Mouse (Mus musculus) forebrain, embryonic 16.5 days (tissue): ENCODE data around the gene C5ar2. TPM values are rescaled to one million over a fixed set of nuclear protein-coding genes. Genes with fewer than 3 reads are reported as not detected.
A peak's percentile ranks its signal among the peaks of the same experiment; 100 is the strongest.

ENCODE experiments used
- ATAC-seq: fragments of 200-750 bp; cut with Nextera tagmentation; 2 replicates; pipeline ENCODE4 v1.8.0; 2017; ENCODE audit warnings: mild to moderate bottlenecking, moderate library complexity
- H3K27ac ChIP-seq: fragments of 300-500 bp; sonication (generic); 2 replicates; pipeline ENCODE4 v1.5.1; 2014; ENCODE audit warnings: low read length, control low read depth
- H3K27me3 ChIP-seq: fragments of 300-500 bp; sonication (generic); replicated peaks from 2 replicates; pipeline ENCODE4 v1.6.1; 2014; ENCODE audit warnings: low read length; ENCODE audit not compliant: control insufficient read depth, insufficient read depth
- H3K36me3 ChIP-seq: fragments of 300-500 bp; sonication (generic); 2 replicates; pipeline ENCODE4 v1.6.1; 2014; ENCODE audit not compliant: control insufficient read depth, insufficient read depth
- H3K4me1 ChIP-seq: fragments of 300-500 bp; sonication (generic); replicated peaks from 2 replicates; pipeline ENCODE4 v1.6.1; 2014; ENCODE audit warnings: low read length; ENCODE audit not compliant: control insufficient read depth, insufficient read depth
- H3K4me2 ChIP-seq: fragments of 300-500 bp; sonication (generic); 2 replicates; pipeline ENCODE4 v1.6.1; 2014; ENCODE audit warnings: mild to moderate bottlenecking, low read length, control low read depth
- H3K4me3 ChIP-seq: fragments of 300-500 bp; sonication (generic); replicated peaks from 2 replicates; pipeline ENCODE4 v1.5.1; 2014; ENCODE audit warnings: mild to moderate bottlenecking, low read length, control low read depth
- H3K9ac ChIP-seq: fragments of 300-500 bp; sonication (generic); replicated peaks from 2 replicates; pipeline ENCODE4 v1.6.1; 2014; ENCODE audit warnings: low read depth, low read length, control low read depth
- H3K9me3 ChIP-seq: fragments of 300-500 bp; sonication (generic); 2 replicates; pipeline ENCODE4 v1.6.1; 2016; ENCODE audit warnings: low read length; ENCODE audit not compliant: control insufficient read depth
- whole genome bisulfite sequencing: fragments of 180-500 bp; shearing (Covaris S2); extraction: QIAGEN DNeasy Blood & Tissue Kit; methylation state at CpG from one replicate; pipeline ENCODE4 v1.1.7; 2014; 5-methylcytosine and 5-hydroxymethylcytosine counted together
- polyA plus RNA-seq: library from polyadenylated mRNA; unstranded; fragments of >200 nt; fragmentation: Nextera tagmentation; extraction: Ambion mirVana; gene quantifications from 2 replicates; pipeline ENCODE4 v1.2.1, GENCODE M21; 2015

Gene C5ar2
- polyA plus RNA-seq, 1 experiment from 2014 or later = not detected

DNA sequence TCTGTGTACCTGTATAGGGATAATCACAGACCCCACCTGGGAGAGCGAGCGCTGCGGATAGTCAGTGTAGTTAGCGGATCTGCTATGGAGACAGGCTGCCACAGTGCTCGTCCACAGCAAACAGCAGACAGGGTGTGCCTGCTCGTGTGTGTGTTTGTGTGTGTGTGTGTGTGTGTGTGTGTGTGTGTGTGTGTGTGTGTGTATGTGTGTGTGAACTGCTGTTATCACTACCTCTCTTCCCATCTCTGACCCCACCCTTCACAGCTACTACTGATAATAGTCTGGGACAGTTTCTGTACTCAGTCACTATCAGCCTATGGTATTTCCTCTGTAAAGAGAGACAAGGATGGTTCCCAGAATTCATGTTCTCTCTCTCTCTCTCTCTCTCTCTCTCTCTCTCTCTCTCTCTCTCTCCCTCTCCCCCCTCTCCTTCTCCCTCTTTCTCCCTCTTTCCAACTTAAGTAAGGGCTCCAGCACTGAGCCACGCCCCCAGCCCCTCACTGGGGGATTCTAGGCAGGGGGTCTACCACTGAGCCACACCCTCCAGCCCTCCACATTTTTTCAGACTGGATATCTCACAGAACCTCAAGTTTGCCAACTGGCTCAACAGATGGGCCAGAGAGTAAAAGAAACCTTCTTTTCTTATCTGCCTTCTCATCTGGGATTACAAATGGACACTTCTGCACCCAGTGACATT lies 3.5 kb downstream of the C5ar2 start:
- no peak for ATAC-seq

GRCm38 (mm10) chr7:16239554-16239997 lies 4.4 kb downstream of the C5ar2 start:
- Histone ChIP-seq H3K4me1 (no peaks in the 10 kb centered on the region), H3K27ac (no peak overlapping the region), H3K9me3 (no peaks in the 10 kb centered on the region), H3K4me2 (no peak overlapping the region), H3K4me3 (no peak overlapping the region), H3K27me3 (no peaks in the 10 kb centered on the region), H3K36me3 (no peaks in the 10 kb centered on the region), H3K9ac (no peak overlapping the region)
- no peak for ATAC-seq
- WGBS = 70% methylated on average over 9 of the region's 9 CpGs

More for the DNA sequence above, 3.5 kb downstream of the C5ar2 start:
- Histone ChIP-seq H3K9me3 (no peaks in the 10 kb centered on the region), H3K4me3 (no peak overlapping the region), H3K4me1 (no peaks in the 10 kb centered on the region), H3K27ac (no peak overlapping the region), H3K9ac (no peak overlapping the region), H3K4me2 (no peak overlapping the region), H3K27me3 (no peaks in the 10 kb centered on the region), H3K36me3 (no peaks in the 10 kb centered on the region)
- WGBS = 71% methylated on average over 7 of the region's 7 CpGs

- Histone ChIP-seq H3K27ac (no peak overlapping the region), H3K4me3 (no peak overlapping the region), H3K9me3 (0 out of 2 replicates have a peak, but pooled peaks cover 3% of the 10 kb centered on the region), H3K9ac (no peak overlapping the region), H3K36me3 (no peaks in the 10 kb centered on the region), H3K27me3 (no peaks in the 10 kb centered on the region), H3K4me2 (no peak overlapping the region), H3K4me1 (no peaks in the 10 kb centered on the region)
- 62% methylated on average over 5 of the region's 5 CpGs for WGBS
- no peak for ATAC-seq
Measured at GRCm38 (mm10) chr7:16229869-16230268, 14.1 kb downstream of the C5ar2 start.

DNA sequence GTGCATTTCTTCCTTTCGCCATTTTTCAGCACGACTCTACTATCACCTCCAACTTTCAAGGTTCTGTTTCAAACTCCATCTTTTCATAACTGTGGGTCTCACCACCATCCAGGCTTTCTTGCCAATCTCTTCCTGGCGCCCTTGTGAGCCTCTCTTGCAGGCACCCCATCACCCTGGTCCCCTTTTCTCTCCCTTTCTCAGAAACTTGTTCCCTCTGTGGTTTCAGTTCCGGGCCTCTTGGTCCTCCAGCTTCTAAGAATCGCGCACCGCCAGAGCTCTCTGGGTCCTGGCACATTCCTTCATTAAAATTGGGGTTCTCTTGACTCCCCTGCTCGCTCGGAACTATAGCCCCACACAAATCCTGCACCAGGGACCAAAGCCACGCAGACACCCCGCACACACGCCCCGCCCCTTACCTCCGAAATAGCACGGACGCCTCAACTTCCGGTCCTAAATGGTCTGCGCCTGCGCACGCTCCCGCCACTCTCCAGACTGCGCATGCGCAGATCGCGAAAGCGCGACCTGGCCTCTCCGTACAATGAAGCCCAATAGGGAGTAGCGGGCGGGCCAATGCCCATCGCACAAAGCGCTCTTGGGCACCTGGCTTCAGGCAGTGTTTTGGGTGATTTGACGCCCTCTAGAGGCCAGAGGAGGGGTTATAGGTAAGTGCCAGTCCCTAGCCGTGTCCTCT lies 22.2 kb downstream of the C5ar2 start, which contains the start of gene Dhx34:
Gene Dhx34, minus strand, starts transcription at position 456 of the 691 bp plus-strand sequence.
- H3K4me2 ChIP-seq = peak within 1 kb of the TSS; percentile 86
- peaks cover 13% of the 10 kb centered on the region for H3K4me1 ChIP-seq
- H3K36me3 ChIP-seq = peaks cover 3% of the 10 kb centered on the region; the same call in 1 of the 2 replicates
- H3K9ac ChIP-seq = peak within 1 kb of the TSS; percentile 75
- H3K27ac ChIP-seq = peak within 1 kb of the TSS; percentile 70
- H3K4me3 ChIP-seq = peak within 1 kb of the TSS; percentile 61
- peak; percentile 95 for ATAC-seq
- under 1% methylated on average over 34 of the region's 34 CpGs for WGBS
- H3K9me3 ChIP-seq = no peaks in the 10 kb centered on the region
- no peaks in the 10 kb centered on the region for H3K27me3 ChIP-seq

DNA sequence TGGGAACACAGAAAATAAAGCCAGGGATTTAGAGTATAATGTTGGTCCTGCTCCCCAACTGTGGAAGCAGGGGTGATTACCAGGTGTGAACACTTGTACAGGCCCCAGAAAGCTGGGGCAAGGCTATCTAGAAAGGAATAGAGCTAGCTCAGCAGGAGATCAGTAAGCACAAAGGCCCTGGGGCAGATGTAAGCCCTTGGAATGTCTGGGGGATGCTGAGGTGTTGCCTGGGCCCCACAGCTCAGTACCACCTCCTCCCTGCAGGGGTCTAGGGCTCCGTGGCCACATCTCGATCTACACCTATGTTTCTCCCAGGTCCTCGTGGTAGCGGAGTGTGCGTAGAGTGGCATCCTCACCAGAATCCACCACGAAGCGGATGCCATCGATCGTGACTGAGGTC lies 30.0 kb downstream of the C5ar2 start:
- H3K27ac ChIP-seq = no peak overlapping the region
- H3K4me3 ChIP-seq = no peak overlapping the region
- H3K4me1 ChIP-seq = no peaks in the 10 kb centered on the region
- H3K4me2 ChIP-seq = no peak overlapping the region
- 88% methylated on average over 9 of the region's 9 CpGs for WGBS
- no peak for ATAC-seq
- no peaks in the 10 kb centered on the region for H3K27me3 ChIP-seq
- no peaks in the 10 kb centered on the region for H3K9me3 ChIP-seq
- H3K36me3 ChIP-seq = peaks cover 19% of the 10 kb centered on the region
- H3K9ac ChIP-seq = no peak overlapping the region

DNA sequence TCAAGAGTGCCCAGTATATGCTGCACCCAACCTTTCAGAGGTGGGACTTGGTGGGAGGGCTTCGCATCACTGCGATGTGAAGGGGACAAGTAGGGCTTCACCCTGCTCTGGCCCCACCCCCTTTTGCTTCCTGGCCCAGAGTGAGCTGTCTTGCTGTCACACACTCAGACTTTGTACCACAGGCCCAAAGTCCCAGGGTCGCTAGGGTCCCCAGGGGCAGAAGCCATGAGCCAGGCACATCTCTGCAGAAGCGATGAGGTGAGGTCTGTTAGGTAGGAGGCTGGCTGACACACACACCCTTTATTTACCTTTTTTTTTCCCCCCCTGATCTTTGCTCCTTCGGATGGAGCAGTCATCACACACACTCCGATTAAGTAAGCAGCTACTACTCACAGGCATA lies 30.8 kb downstream of the C5ar2 start:
- peaks cover 19% of the 10 kb centered on the region for H3K36me3 ChIP-seq
- 90% methylated on average over 6 of the region's 6 CpGs for WGBS

DNA sequence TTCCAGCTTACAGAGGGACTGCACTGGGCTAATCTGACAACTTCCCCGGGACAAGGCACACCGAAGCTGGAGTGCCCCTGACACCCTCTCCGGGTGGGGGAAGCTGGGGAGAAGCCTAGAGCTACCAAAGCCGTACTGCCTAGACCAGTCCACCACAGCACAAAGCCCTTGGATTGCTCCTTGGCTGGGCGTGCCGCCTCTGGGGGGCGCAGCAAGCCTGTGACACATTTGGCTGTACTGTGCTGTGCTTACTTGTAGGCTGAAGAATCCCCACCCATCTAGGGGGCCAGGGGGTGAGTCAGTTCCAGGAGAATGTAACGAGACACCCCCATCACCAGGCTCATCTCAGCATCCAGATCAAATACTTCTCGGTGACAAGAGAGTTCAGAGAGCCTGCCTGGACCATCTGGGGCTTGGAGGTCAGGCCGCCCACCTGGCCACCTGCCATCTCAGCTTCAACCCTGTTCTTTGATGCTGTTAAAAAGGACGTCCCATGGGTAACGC lies 33.0 kb downstream of the C5ar2 start:
- no peak overlapping the region for H3K4me2 ChIP-seq
- no peaks in the 10 kb centered on the region for H3K9me3 ChIP-seq
- H3K9ac ChIP-seq = no peak overlapping the region
- H3K4me1 ChIP-seq = no peaks in the 10 kb centered on the region
- peaks cover 15% of the 10 kb centered on the region for H3K36me3 ChIP-seq
- no peak for ATAC-seq
- no peak overlapping the region for H3K27ac ChIP-seq
- 76% methylated on average over 12 of the region's 12 CpGs for WGBS
- H3K4me3 ChIP-seq = no peak overlapping the region
- no peaks in the 10 kb centered on the region for H3K27me3 ChIP-seq

More for the DNA sequence above, 30.8 kb downstream of the C5ar2 start:
- H3K9me3 ChIP-seq = no peaks in the 10 kb centered on the region
- no peaks in the 10 kb centered on the region for H3K4me1 ChIP-seq
- H3K4me3 ChIP-seq = no peak overlapping the region
- no peak for ATAC-seq
- H3K4me2 ChIP-seq = no peak overlapping the region
- no peak overlapping the region for H3K27ac ChIP-seq
- no peaks in the 10 kb centered on the region for H3K27me3 ChIP-seq
- H3K9ac ChIP-seq = no peak overlapping the region

DNA sequence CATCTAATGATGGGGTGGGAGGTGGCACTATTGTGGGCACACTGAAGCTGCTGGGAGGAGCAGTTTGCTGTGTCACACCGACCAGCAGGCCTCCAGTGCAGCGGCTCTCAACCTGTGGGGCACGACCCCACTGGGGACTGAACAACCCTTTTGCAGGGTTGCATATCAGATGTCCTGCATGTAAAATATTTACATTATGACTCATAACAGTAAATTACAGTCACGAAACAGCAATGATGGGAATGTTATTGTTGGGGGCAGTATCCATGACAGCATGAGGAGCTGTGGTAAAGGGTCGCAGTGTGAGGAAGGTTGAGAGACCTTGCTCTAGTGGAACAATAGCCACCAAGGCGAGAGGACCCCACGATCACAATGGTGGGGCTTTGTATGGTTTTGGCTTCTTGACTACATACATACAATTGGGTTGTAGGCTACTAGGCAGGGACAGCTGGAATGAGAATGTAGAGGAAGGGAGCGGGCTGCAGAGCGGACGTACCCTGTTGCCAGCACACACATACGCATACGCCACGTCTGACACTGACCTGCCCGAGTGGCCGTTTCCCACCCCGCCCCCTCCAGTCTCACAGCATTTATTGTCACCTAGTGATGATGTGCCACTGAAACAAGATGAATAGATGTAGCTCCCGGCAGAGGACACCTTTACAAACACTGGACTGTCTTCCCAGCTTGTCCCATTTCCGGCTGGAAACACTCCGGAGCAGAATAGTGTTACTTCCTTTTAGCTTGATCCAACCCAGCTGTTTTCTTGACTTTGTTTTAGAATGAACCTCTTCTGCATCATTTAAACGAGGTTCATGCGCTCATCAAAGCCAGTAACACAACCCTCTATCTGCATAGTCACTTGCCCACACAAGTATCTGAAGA lies 34.9 kb downstream of the C5ar2 start:
- peaks cover 11% of the 10 kb centered on the region for H3K36me3 ChIP-seq
- no peak for ATAC-seq
- no peak overlapping the region for H3K9ac ChIP-seq
- no peak overlapping the region for H3K4me2 ChIP-seq
- no peaks in the 10 kb centered on the region for H3K27me3 ChIP-seq
- H3K27ac ChIP-seq = no peak overlapping the region
- H3K4me1 ChIP-seq = no peaks in the 10 kb centered on the region
- WGBS = 93% methylated on average over 21 of the region's 21 CpGs
- H3K9me3 ChIP-seq = no peaks in the 10 kb centered on the region
- H3K4me3 ChIP-seq = no peak overlapping the region

DNA sequence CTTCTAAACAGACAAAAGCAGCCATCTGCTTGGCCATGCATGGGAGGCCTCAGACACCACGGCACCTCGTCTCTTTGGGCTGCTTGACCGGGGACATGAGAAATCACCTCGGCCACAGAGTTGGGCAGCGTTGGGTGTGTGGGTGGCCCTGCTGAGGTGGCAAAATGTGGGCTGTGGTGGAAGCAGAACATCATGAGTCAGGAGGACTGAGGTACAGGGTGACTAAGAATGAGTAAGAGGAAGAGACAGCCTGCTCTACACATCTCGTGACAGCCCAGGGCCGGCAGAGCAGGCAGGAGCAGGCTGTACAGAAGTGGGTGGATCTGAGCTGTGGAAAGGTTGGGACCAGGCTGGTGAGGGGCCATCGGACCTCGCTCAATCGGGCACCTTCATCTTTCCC lies 36.5 kb downstream of the C5ar2 start:
- WGBS = 91% methylated on average over 10 of the region's 10 CpGs
- H3K4me1 ChIP-seq = no peaks in the 10 kb centered on the region
- H3K4me3 ChIP-seq = no peak overlapping the region
- H3K27ac ChIP-seq = no peak overlapping the region
- H3K27me3 ChIP-seq = no peaks in the 10 kb centered on the region
- no peak for ATAC-seq
- H3K4me2 ChIP-seq = no peak overlapping the region
- no peaks in the 10 kb centered on the region for H3K9me3 ChIP-seq
- H3K9ac ChIP-seq = no peak overlapping the region
- peaks cover 11% of the 10 kb centered on the region for H3K36me3 ChIP-seq
